Mouse (Mus musculus): ENCODE data around the gene Zscan12.

- TF ChIP-seq POLR2A (IDR thresholded peaks at IDR 0.05; ENCODE audit: insufficient read depth, low read depth, low read length) (no peak), CTCF (IDR thresholded peaks at IDR 0.05; ENCODE audit: insufficient read depth, low read depth, low read length) (no peak)
Measured at GRCm38 (mm10) chr13:21322509-21323375, 39.9 kb upstream of the Zscan12 start.

Measured in olfactory bulb, adult 2 months (tissue).